Mouse (Mus musculus): ENCODE measurements around the gene Bach2.

The Bach2 gene

GRCm38 (mm10) chr4:32225191-32225590 lies 13.4 kb upstream of the Bach2 start:
- DNase-seq (ENCODE audit: low spot score): no peak

GRCm38 (mm10) chr4:32227970-32228557 lies 10.5 kb upstream of the Bach2 start:
- no peak for DNase-seq (ENCODE audit: low spot score)

DNA sequence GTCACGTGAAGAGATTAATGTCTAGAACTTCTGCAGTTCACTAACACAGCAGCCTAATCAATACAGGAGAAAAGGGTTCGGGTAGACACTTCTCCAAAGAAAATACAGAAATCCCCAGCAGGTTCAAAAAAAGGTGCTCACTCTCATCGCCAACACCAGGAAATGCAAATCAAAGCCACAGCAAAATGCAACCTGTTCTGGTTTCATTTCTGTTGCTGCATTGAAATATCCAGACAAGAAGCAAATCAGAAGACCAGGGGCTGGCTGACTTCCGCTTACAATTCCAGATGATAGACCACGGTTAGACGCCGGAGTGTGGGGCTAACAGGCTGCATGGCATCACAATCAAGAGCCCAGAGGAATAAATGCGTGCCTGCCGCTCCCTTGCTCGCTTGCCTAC lies 9.3 kb upstream of the Bach2 start:
- DNase-seq (ENCODE audit: low spot score): no peak

- DNase-seq (ENCODE audit: low spot score): no peak
Measured at GRCm38 (mm10) chr4:32231258-32232055, 7.1 kb upstream of the Bach2 start.

GRCm38 (mm10) chr4:32235920-32236705 lies 2.5 kb upstream of the Bach2 start:
- DNase-seq (ENCODE audit: low spot score): no peak

- DNase-seq (ENCODE audit: low spot score): no peak
Measured at GRCm38 (mm10) chr4:32238921-32239748, 531 bp downstream of the Bach2 start.

DNA sequence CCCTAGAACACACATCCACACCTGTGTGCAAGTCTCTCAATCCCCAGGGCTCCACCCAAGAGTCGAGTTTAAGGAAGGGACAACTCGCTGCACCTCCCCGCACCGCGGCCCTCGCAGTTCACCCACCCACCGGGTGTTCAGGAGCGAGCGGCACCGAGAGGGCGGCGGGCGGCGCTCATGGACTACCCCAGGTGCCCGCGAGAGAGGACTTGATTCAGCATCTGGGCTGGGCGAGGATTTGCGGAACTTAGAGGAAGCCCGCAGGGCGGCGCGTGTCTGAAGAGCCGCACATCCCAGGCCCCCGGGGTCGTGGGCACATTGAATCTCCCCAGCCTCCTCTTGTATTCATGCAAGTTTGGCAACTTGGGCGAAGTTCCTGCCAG lies 1.1 kb downstream of the Bach2 start:
- DNase-seq (ENCODE audit: low spot score): no peak

DNA sequence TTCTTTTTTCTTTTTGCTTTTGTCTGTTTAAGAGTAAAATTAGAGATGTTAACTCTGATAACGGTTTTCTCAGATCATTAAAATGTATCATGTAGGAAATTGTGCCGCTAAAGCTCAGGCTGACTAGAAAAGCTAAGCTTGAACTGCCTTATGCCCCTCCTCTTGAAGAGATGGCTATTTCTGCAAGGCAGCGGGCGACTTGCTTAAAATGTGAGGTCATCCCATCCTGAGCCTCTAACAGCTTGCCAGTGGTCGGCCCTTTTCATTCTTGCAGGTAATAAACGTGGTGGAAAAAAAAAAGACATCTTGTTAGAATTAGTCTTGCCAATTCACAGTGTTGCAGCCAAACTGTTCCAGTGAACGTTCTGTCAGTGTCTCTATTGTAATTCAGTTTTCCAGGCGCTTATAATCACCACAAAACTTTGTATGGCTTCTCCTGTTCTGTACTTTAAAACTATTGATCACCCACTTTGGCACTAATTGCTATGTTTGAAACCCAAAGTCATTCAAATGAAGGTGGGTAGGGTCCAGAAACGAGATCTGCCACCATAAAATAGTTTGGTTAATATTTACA lies 1.9 kb downstream of the Bach2 start:
- no peak for DNase-seq (ENCODE audit: low spot score)

DNA sequence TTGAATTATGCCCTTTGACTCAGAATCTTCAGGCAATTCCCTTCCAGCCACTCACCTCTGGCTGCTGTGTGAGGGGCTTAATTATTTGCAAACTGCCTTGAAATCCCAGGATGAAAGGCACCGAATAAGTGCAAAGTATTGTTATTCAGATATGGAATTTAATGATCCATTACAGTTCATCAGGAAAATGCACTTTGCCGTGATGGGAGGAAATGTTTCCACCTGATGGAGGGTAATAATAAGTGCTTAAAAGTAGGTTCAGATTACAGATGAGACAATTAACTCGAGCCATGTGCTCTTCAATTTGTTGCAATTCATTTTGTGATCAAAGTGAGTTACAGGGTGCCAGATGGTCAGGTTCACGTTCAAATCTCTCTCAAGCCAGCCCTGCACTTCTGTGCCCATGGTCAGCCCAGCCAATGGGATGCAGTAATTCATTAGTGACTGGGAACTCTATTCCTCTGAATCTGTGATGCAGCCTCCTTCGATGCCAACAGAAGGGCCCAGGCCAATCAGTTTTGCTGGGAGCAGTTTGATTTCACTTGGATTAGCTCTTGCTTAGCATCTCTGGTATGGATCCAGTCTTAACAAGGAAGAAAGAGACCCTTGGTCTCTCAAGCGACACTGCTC lies 2.9 kb downstream of the Bach2 start:
- DNase-seq (ENCODE audit: low spot score): no peak

GRCm38 (mm10) chr4:32242122-32242615 lies 3.6 kb downstream of the Bach2 start:
- no peak for DNase-seq (ENCODE audit: low spot score)

DNA sequence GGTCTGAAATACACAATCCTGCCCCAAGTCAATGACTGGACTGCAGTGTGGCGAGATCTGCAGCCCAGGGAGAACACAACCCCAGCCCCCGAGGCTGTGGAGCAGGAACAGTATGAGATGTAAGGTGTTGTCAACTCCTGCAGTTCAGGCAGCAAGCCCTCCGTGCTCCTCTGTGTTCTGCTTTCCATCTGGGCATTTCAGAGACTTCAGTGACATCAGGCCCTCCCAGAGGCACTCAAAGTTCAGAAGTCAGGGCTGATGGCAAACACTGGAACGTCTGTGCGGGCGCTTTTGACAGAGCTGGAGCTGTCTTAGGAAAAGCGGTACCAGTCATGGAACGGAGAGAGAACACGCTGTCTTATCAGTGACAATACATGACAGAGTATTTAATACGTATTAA lies 4.9 kb downstream of the Bach2 start:
- no peak for DNase-seq (ENCODE audit: low spot score)

- DNase-seq (ENCODE audit: low spot score): no peak
Measured at GRCm38 (mm10) chr4:32244092-32244745, 5.6 kb downstream of the Bach2 start.

- no peak for DNase-seq (ENCODE audit: low spot score)
Measured at GRCm38 (mm10) chr4:32245586-32245985, 7.0 kb downstream of the Bach2 start.

- no peak for DNase-seq (ENCODE audit: low spot score)
Measured at GRCm38 (mm10) chr4:32246020-32246419, 7.4 kb downstream of the Bach2 start.

DNA sequence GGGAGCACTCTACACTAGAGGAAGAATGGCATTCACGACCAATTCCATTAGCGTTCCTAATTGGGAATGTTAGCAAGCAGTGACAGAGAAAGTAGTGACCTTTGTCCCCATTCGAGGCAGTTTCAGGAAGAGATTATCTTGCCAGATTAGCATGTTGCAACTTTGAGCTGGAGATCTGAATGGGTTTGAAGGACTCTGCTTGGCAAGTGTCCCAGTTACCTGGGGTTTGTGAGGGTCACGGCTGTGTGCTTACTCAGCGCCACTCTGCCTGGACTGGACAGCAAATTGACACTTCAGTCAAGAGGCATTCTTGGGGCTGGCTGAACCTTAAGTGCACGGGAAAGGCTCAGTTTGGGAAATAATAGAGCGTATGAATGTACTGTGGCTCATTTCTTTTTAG lies 8.2 kb downstream of the Bach2 start:
- DNase-seq (ENCODE audit: low spot score): no peak

DNA sequence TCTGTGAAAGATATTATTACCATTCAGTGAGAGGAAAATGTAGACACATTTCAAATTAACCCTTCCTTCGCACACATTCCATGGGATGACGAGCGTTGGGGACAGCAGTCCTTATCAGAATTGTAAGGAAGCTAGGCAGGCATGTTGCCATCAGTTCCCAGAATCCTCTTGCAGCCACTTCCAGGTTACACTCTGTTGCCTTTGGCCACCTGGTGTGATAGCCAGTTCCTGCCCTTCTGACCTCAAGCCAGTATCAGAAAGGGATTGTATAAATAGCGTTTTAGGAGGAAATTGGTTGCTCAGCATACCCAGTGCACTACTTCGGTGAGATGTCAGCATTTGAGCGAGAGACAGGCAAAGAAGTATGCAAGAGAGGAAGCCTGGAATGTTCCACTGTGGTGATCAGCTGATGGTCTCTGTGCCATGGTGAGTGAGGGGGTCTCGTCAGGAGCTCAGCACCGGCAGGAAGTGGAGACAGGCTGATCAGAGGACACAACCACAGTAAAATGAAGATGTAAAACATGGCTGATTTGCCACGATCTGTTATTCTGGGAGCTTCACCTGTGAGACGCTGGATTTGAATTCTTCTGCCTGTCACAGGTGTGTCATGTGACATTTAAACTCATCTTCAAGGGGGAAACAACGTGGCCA lies 9.0 kb downstream of the Bach2 start:
- no peak for DNase-seq (ENCODE audit: low spot score)

DNA sequence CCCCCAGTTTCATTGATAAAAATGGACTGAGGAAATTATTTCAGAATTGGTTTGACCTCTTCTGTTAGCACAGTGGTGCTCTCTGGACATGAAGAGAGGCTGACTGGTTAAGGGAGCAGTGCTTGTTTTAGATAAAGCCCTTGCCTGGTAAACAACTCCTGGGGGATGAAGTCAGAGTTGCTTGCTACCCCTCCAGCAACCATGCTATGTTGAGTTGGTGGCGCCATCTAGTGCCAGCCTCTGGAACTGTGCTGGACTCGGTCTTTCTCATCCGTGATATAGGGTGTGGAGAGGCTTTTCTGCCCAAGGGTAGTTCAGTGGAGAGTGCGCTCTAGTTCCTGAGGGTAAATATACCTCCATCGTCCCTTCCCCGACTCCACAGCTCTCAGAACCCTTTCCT lies 9.6 kb downstream of the Bach2 start:
- DNase-seq (ENCODE audit: low spot score): peak; percentile 38

DNA sequence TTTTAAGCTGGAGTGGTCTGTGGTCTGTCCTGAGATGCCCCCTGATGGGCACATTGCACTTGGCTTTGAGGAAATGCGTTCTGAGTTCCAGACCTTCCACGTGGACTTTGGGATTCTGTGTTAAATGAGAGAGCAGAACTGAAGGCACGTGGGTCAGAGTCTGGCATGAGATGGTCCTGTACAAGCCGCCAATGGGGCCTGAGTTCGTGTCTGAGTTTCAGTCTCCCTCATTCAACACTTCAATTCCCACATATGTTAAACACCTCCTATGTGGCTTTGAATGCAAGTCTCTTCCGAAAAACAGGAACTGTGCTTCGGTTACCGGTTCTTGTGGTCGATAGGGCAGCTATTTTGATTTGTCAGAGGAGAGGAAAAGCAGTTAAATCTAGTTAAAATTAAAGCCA lies 10.4 kb downstream of the Bach2 start:
- no peak for DNase-seq (ENCODE audit: low spot score)

GRCm38 (mm10) chr4:32249748-32250332 lies 11.2 kb downstream of the Bach2 start:
- DNase-seq (ENCODE audit: low spot score): no peak
